Comparison of ENCODE assay signal across 8 mouse cellular contexts in the genomic region with DNA sequence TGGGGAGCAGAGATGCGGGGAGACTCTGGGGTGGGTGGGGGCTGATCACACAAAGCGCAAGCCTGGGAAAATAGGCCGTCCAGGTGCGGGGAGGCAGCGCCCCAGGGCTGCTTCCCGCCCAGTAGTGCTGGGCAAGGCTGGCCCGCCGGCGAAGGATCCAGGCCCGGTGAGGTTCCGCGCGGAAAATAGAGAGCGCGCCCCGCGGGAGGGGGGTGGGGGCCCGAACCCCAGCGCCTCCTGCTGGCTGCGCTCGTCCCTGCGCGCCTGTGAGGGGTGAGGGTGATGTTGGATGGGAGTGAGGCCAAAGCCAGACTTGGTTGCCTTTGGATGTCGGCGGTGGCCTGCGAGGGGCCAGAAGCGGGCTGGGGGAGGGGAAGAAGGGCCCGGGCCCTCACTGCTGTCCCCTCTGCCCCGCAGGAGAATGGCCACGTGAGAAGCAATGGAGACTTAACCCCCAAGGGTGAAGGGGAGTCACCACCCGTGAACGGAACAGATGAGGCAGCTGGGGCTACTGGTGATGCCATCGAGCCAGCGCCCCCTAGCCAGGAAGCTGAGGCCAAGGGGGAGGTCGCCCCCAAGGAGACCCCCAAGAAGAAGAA. TPM values are rescaled to one million over a fixed set of nuclear protein-coding genes. Genes with fewer than 3 reads are reported as not detected.
DNase-seq lines count a peak whose midpoint lies in the region; ATAC-seq and TF ChIP-seq lines count a peak whose summit lies in the region.

No protein-coding gene starts in this region.

- H3K4me3 ChIP-seq in E14TG2a.4 (replicated peaks; ENCODE audit: low read length) = peak overlapping the region; percentile 91
- H3K4me3 ChIP-seq in heart, embryonic 12.5 days = peak overlapping the region; percentile 81
- H3K4me3 ChIP-seq in megakaryocyte, embryonic 14.5 days (replicated peaks) = peak overlapping the region; percentile 91

- H3K27ac ChIP-seq in heart, embryonic 12.5 days (ENCODE audit: poor library complexity, severe bottlenecking) = peak overlapping the region; percentile 92

- peak; percentile 57 for ATAC-seq in heart, embryonic 12.5 days (ENCODE audit: insufficient number of reproducible peaks, low FRiP score)

- peaks cover 45% of the 10 kb centered on the region for H3K36me3 ChIP-seq in E14TG2a.4 (ENCODE audit: insufficient read depth, low read length)
- H3K36me3 ChIP-seq in heart, embryonic 12.5 days = peaks cover 38% of the 10 kb centered on the region
- H3K36me3 ChIP-seq in megakaryocyte, embryonic 14.5 days (replicated peaks; ENCODE audit: low read length) = peaks cover 32% of the 10 kb centered on the region

- H3K9ac ChIP-seq in heart, embryonic 12.5 days = peak overlapping the region; percentile 99

- no peak for TF ChIP-seq CTCF in E14TG2a.4 (conservative IDR thresholded peaks at IDR 0.05; ENCODE audit: low read length)

- no peaks in the 10 kb centered on the region for H3K27me3 ChIP-seq in E14TG2a.4 (ENCODE audit: insufficient read depth, low read length)
- no peaks in the 10 kb centered on the region for H3K27me3 ChIP-seq in heart, embryonic 12.5 days (replicated peaks)
- H3K27me3 ChIP-seq in megakaryocyte, embryonic 14.5 days (replicated peaks) = peaks cover 45% of the 10 kb centered on the region

- WGBS in heart, embryonic 12.5 days = 0% methylated on average over 35 of the region's 35 CpGs

- H3K4me2 ChIP-seq in heart, embryonic 12.5 days = peak overlapping the region; percentile 83

- DNase-seq in 416B (ENCODE audit: low read depth) = peak; percentile 64
- DNase-seq in embryo, embryonic 10 days (ENCODE audit: low spot score) = peak; percentile 65
- peak; percentile 86 for DNase-seq in kidney, postnatal 10 days
- peak; percentile 89 for DNase-seq in right cerebral cortex, postnatal 4 days
- no peak for DNase-seq in cerebellum, adult 9-10 months

- H3K9me3 ChIP-seq in E14TG2a.4 (ENCODE audit: low read length) = no peaks in the 10 kb centered on the region
- H3K9me3 ChIP-seq in heart, embryonic 12.5 days (replicated peaks) = no peaks in the 10 kb centered on the region
- no peaks in the 10 kb centered on the region for H3K9me3 ChIP-seq in megakaryocyte, embryonic 14.5 days

- H3K4me1 ChIP-seq in E14TG2a.4 (replicated peaks; ENCODE audit: low read depth, low read length) = peaks cover 67% of the 10 kb centered on the region
- H3K4me1 ChIP-seq in heart, embryonic 12.5 days (replicated peaks) = peaks cover 34% of the 10 kb centered on the region
- peaks cover 19% of the 10 kb centered on the region for H3K4me1 ChIP-seq in megakaryocyte, embryonic 14.5 days

RNA-seq across cellular contexts. Expression of gene Marcksl1, which starts 1.0 kb away (rescaled TPM):
- 515 and 518 TPM in 2 replicates for polyA plus RNA-seq in heart, embryonic 12.5 days (2016; fragmentation: Nextera tagmentation; extraction: Ambion mirVana)
- polyA plus RNA-seq in megakaryocyte, embryonic 14.5 days (2012; ENCODE audit: insufficient read depth, low replicate concordance) = 5.0 and 61.7 TPM in 2 replicates

RNA-seq across cellular contexts. Expression of gene Fam229a, which starts 23.4 kb away (rescaled TPM):
- 0.32 TPM in 1 of 2 replicates, not detected in the other for polyA plus RNA-seq in heart, embryonic 12.5 days (2016; fragmentation: Nextera tagmentation; extraction: Ambion mirVana)
- 2.1 TPM in 1 of 2 replicates, not detected in the other for polyA plus RNA-seq in megakaryocyte, embryonic 14.5 days (2012; ENCODE audit: insufficient read depth, low replicate concordance)

RNA-seq across cellular contexts. Expression of gene Tssk3, which starts 23.6 kb away (rescaled TPM):
- not detected in 2 replicates for polyA plus RNA-seq in heart, embryonic 12.5 days (2016; fragmentation: Nextera tagmentation; extraction: Ambion mirVana)
- not detected in 2 replicates for polyA plus RNA-seq in megakaryocyte, embryonic 14.5 days (2012; ENCODE audit: insufficient read depth, low replicate concordance)

RNA-seq across cellular contexts. Expression of gene Hdac1, which starts 28.1 kb away (rescaled TPM):
- 140 and 146 TPM in 2 replicates for polyA plus RNA-seq in heart, embryonic 12.5 days (2016; fragmentation: Nextera tagmentation; extraction: Ambion mirVana)
- 6.0 and 38.0 TPM in 2 replicates for polyA plus RNA-seq in megakaryocyte, embryonic 14.5 days (2012; ENCODE audit: insufficient read depth, low replicate concordance)

RNA-seq across cellular contexts. Expression of gene Bsdc1, which starts 53.0 kb away (rescaled TPM):
- 25.6 and 26.8 TPM in 2 replicates for polyA plus RNA-seq in heart, embryonic 12.5 days (2016; fragmentation: Nextera tagmentation; extraction: Ambion mirVana)
- 19.2 and 43.3 TPM in 2 replicates for polyA plus RNA-seq in megakaryocyte, embryonic 14.5 days (2012; ENCODE audit: insufficient read depth, low replicate concordance)
